Mouse (Mus musculus) midbrain, postnatal 0 days (tissue): ENCODE data around the gene Vmn2r1. TPM values are rescaled to one million over a fixed set of nuclear protein-coding genes. Genes with fewer than 3 reads are reported as not detected.

ENCODE experiments used
- ATAC-seq: fragments of 200-750 bp; cut with Nextera tagmentation; 2 replicates; pipeline ENCODE4 v1.8.0; 2017; ENCODE audit warnings: moderate number of reproducible peaks, mild to moderate bottlenecking, moderate TSS enrichment, moderate library complexity; ENCODE audit not compliant: low FRiP score
- DNase-seq: peaks from one replicate; pipeline ENCODE4 v3.0.0-alpha.2; 2015; ENCODE audit warnings: low spot score
- H3K27ac ChIP-seq: fragments of 300-500 bp; sonication (generic); 2 replicates; pipeline ENCODE4 v1.5.1; 2014; ENCODE audit warnings: low read depth, mild to moderate bottlenecking, low read length, mixed read lengths
- H3K27me3 ChIP-seq: fragments of 300-500 bp; sonication (generic); 2 replicates; pipeline ENCODE4 v1.6.1; 2014; ENCODE audit warnings: low read length, control low read depth, mixed read lengths; ENCODE audit not compliant: insufficient read depth
- H3K36me3 ChIP-seq: fragments of 300-500 bp; sonication (generic); 2 replicates; pipeline ENCODE4 v1.6.1; 2014; ENCODE audit warnings: low read length, control low read depth, mixed read lengths; ENCODE audit not compliant: insufficient read depth
- H3K4me1 ChIP-seq: fragments of 300-500 bp; sonication (generic); 2 replicates; pipeline ENCODE4 v1.6.1; 2014; ENCODE audit warnings: mild to moderate bottlenecking, control low read depth, antibody characterized with exemption, low read length, mixed read lengths; ENCODE audit not compliant: insufficient read depth
- H3K4me2 ChIP-seq: fragments of 300-500 bp; sonication (generic); 2 replicates; pipeline ENCODE4 v1.6.1; 2014; ENCODE audit warnings: low read depth, mild to moderate bottlenecking, low read length, mixed read lengths; ENCODE audit not compliant: poor library complexity, severe bottlenecking
- H3K4me3 ChIP-seq: fragments of 300-500 bp; sonication (generic); 2 replicates; pipeline ENCODE4 v1.5.1; 2014; ENCODE audit warnings: low read depth, mild to moderate bottlenecking, low read length, moderate library complexity
- H3K9ac ChIP-seq: fragments of 300-500 bp; sonication (generic); replicated peaks from 2 replicates; pipeline ENCODE4 v1.6.1; 2014; ENCODE audit warnings: mild to moderate bottlenecking, low read length, moderate library complexity, mixed read lengths; ENCODE audit not compliant: poor library complexity, severe bottlenecking
- H3K9me3 ChIP-seq: fragments of 300-500 bp; sonication (generic); 2 replicates; pipeline ENCODE4 v1.6.1; 2016; ENCODE audit warnings: low read length, control low read depth
- CTCF ChIP-seq: IDR thresholded peaks from 2 replicates; pipeline ENCODE4 v1.5.1; 2016; ENCODE audit warnings: antibody characterized with exemption, mild to moderate bottlenecking
- WGBS: fragments of 180-500 bp; shearing (Covaris S2); extraction: QIAGEN DNeasy Blood & Tissue Kit; methylation state at CpG from one replicate; pipeline ENCODE4 v1.1.7; 2014; 5-methylcytosine and 5-hydroxymethylcytosine counted together
- polyA plus RNA-seq: library from polyadenylated mRNA; unstranded; fragments of >200 nt; fragmentation: Nextera tagmentation; extraction: Ambion mirVana; gene quantifications from 2 replicates; pipeline ENCODE4 v1.2.1, GENCODE M21; 2015
- total RNA-seq: library from RNA; depleted of rRNA; stranded (reverse); fragments of >200 nt; gene quantifications from 2 replicates; pipeline ENCODE4 v1.2.3, GENCODE M21; 2014; rRNA removed

The Vmn2r1 gene
- total RNA-seq, result 0.49 and 0.85 TPM in 2 replicates
- 0.09 and 0.14 TPM in 2 replicates for polyA plus RNA-seq

GRCm38 (mm10) chr3:64081247-64081646, at the start of gene Vmn2r1:
Gene Vmn2r1, plus strand, starts transcription at chr3:64081547.
- Histone ChIP-seq H3K27me3 (no peaks in the 10 kb centered on the region), H3K27ac (no peak within 1 kb of the TSS), H3K4me1 (no peaks in the 10 kb centered on the region), H3K36me3 (no peaks in the 10 kb centered on the region), H3K9me3 (no peaks in the 10 kb centered on the region), H3K4me2 (no peak within 1 kb of the TSS), H3K4me3 (no peak within 1 kb of the TSS), H3K9ac (no peak within 1 kb of the TSS)
- ATAC-seq (no peak), DNase-seq (peak; percentile 5)
- no peak for TF ChIP-seq CTCF
- WGBS, result 75% methylated on average over 4 of the region's 4 CpGs

GRCm38 (mm10) chr3:64038136-64038841, 43.1 kb upstream of the Vmn2r1 start:
- no peak for TF ChIP-seq CTCF
- ATAC-seq, result no peak
- Histone ChIP-seq H3K9ac (no peak overlapping the region), H3K4me1 (no peaks in the 10 kb centered on the region), H3K27me3 (no peaks in the 10 kb centered on the region), H3K4me3 (no peak overlapping the region), H3K9me3 (no peaks in the 10 kb centered on the region), H3K36me3 (no peaks in the 10 kb centered on the region), H3K27ac (no peak overlapping the region), H3K4me2 (no peak overlapping the region)
- peak; percentile 2 for DNase-seq
- 89% methylated on average over 7 of the region's 7 CpGs for WGBS

DNA sequence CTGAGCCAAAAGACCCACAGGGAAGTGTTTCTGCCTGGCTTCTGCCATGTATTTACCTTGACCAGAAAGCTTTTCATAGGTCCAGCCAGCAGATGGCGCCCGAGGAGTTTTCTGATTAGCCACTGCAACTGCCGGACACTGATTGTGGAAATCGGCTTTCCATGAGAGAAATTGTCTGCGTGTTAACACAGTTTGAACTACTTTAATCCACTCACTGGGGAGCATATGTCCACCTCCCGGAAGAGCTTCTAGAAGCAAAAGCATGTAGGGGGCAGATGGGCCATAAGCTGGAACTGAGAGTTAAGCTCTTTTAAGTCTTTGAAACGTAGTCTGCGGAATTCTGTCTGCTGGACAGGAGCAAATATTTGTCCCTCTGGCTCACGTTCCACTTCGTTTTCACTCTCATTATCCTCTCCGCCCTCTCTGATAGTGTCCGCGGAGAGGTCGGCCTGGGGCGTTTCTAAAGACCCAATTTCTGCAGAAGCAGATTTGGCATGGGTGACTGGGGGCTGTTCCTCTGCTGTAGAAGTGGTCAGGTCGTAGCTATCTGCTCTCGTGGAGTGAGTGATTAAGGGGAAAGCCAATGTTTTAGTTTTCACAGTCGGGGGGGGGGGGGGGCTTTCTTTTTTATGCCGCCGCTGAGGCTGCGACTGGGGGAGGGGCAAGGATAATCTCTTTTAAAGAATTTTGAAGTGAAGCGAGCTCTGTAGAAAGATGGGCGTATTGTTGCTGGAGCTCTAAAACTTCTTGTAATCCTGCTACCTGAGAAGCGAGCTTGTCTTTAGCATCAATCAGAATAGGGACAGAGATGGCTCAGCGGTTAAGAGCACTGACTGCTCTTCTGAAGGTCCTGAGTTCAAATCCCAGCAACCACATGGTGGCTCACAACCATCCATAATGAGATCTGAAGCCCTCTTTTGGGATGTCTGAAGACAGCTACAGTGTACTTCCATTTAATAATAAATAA, 41.2 kb upstream of the Vmn2r1 start:
- H3K36me3 ChIP-seq, result no peaks in the 10 kb centered on the region
- WGBS, result 4% methylated on average over 25 of the region's 25 CpGs
- no peak overlapping the region for H3K27ac ChIP-seq
- peak overlapping the region; percentile 88 for H3K4me2 ChIP-seq
- no peaks in the 10 kb centered on the region for H3K4me1 ChIP-seq
- H3K9me3 ChIP-seq, result no peaks in the 10 kb centered on the region
- peak; percentile 91 for TF ChIP-seq CTCF
- H3K4me3 ChIP-seq, result peak overlapping the region; percentile 40
- ATAC-seq, result peak; percentile 90
- 0 out of 2 replicates have a peak overlapping the region, but pooled peaks have one; percentile 33 for H3K9ac ChIP-seq
- DNase-seq, result peak; percentile 95
- H3K27me3 ChIP-seq, result no peaks in the 10 kb centered on the region

GRCm38 (mm10) chr3:64112707-64113106, 31.4 kb downstream of the Vmn2r1 start:
- H3K27me3 ChIP-seq, result no peaks in the 10 kb centered on the region
- no peaks in the 10 kb centered on the region for H3K36me3 ChIP-seq
- no peak overlapping the region for H3K4me2 ChIP-seq
- 88% methylated on average over 1 of the region's 1 CpGs for WGBS
- no peaks in the 10 kb centered on the region for H3K4me1 ChIP-seq
- peak; percentile 38 for DNase-seq
- H3K9ac ChIP-seq, result no peak overlapping the region
- no peak overlapping the region for H3K4me3 ChIP-seq
- no peak for TF ChIP-seq CTCF
- H3K27ac ChIP-seq, result no peak overlapping the region
- no peaks in the 10 kb centered on the region for H3K9me3 ChIP-seq
- peak; percentile 41; the same call in 1 of the 2 replicates for ATAC-seq

GRCm38 (mm10) chr3:64113352-64114046, 32.2 kb downstream of the Vmn2r1 start:
- H3K9ac ChIP-seq, result no peak overlapping the region
- H3K4me2 ChIP-seq, result no peak overlapping the region
- H3K9me3 ChIP-seq, result no peaks in the 10 kb centered on the region
- H3K36me3 ChIP-seq, result no peaks in the 10 kb centered on the region
- H3K27me3 ChIP-seq, result no peaks in the 10 kb centered on the region
- DNase-seq (peak; percentile 34), ATAC-seq (no peak)
- H3K4me3 ChIP-seq, result no peak overlapping the region
- H3K4me1 ChIP-seq, result no peaks in the 10 kb centered on the region
- H3K27ac ChIP-seq, result no peak overlapping the region
- WGBS, result 82% methylated on average over 11 of the region's 11 CpGs
- no peak for TF ChIP-seq CTCF
